Mouse (Mus musculus) gastrocnemius, adult 2 months (tissue): Measurements from ENCODE around the gene Galnt17. TPM values are rescaled to one million over a fixed set of nuclear protein-coding genes. Genes with fewer than 3 reads are reported as not detected.

Source experiments
- DNase-seq: peaks from one replicate; pipeline ENCODE4 v3.0.0; 2022
- H3K27ac ChIP-seq: fragments of 200-600 bp; 2 replicates; pipeline ENCODE4 v1.8.1; 2022; ENCODE audit warnings: mild to moderate bottlenecking
- H3K4me3 ChIP-seq: fragments of 200-600 bp; 2 replicates; pipeline ENCODE4 v1.8.1; 2022; ENCODE audit warnings: mild to moderate bottlenecking, moderate library complexity
- CTCF ChIP-seq: fragments of 200-600 bp; IDR thresholded peaks from 2 replicates; pipeline ENCODE4 v1.8.1; 2022; ENCODE audit warnings: antibody characterized with exemption, mild to moderate bottlenecking, moderate library complexity
- intact Hi-C: fragments of 180-260 bp; cut with DNase I; formaldehyde crosslinking; loops from one replicate; pipeline ENCODE4 v1.15.1; 2025
- total RNA-seq, 2 experiments: library from RNA; stranded (reverse); gene quantifications; 2 replicates each; pipeline ENCODE4 v1.2.3; 2021

Galnt17 gene
- total RNA-seq, 2 experiments from 2014 or later, result 4.3 to 4.5 TPM

DNA sequence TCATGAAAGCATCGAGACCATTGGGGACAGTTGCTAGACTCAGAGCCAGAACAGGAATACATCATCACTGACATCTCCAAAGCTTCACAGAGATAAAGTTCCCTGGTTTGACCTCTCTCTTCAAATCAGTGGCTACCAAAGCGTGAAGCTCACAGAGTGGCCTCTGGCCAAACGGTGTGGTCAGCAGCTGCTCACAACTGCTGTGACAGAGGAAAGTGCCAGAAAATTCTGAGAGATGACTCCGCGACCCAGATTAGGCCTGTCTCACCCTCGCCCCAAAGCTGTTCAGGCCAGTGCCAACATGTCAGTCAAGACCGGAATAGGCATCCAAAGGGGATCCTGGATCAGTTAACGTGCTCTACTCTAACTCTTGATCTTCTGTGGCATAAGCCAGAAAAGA is 74.5 kb downstream of the Galnt17 start:
- H3K4me3 ChIP-seq, result no peak overlapping the region
- intact Hi-C loops, result no loop called here
- peak; percentile 90 for DNase-seq

DNA sequence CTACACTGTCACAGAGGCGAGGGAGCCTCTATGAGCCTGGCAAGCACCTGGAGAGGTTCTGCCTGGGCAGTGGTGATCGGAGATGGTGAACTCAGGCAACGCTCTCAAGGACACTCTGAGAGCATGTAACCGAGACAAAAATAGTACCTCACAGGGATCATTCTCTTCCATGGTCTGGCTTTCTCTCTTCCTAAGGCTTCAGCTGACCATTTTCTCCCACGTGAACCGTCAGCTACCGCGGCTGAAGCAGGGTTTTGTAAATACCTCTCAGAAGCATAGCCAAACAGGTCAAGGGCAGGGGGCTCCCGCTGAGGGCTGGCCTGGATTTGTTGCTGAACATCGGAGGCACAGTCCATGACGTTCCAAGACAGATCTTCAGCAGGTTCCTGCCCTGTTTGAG is 77.2 kb downstream of the Galnt17 start:
- Histone ChIP-seq H3K27ac (peak overlapping the region; percentile 92), H3K4me3 (peak overlapping the region; percentile 32)
- intact Hi-C loops, result loop anchor here (2.0 kb wide), 1 partner anchor 34 kb away; no protein-coding TSS in a partner anchor
- peak; percentile 66 for DNase-seq
- TF ChIP-seq CTCF, result no peak

More for the DNA sequence above, 74.5 kb downstream of the Galnt17 start:
- peak overlapping the region; percentile 92 for H3K27ac ChIP-seq
- no peak for TF ChIP-seq CTCF

DNA sequence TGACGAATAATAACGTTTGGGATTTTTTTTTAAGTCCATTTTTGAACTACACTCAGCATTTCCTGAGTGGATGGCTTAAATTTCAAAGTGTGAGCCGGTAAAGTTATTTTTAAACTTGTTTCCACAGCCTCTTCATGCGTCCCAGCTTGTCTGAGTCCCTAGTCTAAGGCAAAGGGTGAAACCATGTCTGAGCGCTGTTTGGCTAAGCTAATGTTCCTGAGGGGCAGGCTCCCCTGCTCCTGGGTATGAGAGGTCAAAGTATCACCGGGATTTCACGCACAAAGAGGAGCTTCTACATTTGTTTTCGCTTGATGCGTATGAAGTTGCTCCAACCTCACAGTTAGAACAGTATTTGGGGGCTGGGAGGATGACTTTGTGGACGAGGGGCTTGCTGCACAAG is 78.6 kb downstream of the Galnt17 start:
- H3K4me3 ChIP-seq, result no peak overlapping the region
- peak; percentile 46 for DNase-seq
- TF ChIP-seq CTCF, result no peak
- peak overlapping the region; percentile 92 for H3K27ac ChIP-seq
- intact Hi-C loops, result loop anchor here (2.0 to 5.0 kb wide), 2 partner anchors 35 to 78 kb away; partner anchors contain the start of gene Galnt17

DNA sequence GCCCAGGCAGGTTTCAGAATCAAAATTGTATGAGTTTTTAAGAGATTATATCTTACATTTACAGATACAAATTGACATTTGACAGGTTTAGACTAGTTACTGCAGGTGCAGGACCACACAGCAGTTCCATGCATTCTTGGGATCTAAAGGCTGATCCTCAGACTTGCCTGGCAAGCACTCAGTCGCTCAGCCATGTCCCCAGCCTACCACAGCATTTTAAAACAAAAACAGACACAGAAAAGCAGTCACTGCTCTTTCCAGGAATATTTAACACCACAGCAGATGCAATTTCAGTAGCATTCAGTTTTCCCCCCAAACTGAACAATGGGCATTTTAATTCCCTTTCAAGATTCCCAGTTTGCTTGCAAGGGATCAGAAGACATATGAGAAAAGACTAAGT is 84.9 kb downstream of the Galnt17 start:
- TF ChIP-seq CTCF, result no peak
- H3K4me3 ChIP-seq, result no peak overlapping the region
- no peak for DNase-seq
- H3K27ac ChIP-seq, result 0 out of 2 replicates have a peak overlapping the region, but pooled peaks have one; percentile 12
- intact Hi-C loops, result no loop called here

DNA sequence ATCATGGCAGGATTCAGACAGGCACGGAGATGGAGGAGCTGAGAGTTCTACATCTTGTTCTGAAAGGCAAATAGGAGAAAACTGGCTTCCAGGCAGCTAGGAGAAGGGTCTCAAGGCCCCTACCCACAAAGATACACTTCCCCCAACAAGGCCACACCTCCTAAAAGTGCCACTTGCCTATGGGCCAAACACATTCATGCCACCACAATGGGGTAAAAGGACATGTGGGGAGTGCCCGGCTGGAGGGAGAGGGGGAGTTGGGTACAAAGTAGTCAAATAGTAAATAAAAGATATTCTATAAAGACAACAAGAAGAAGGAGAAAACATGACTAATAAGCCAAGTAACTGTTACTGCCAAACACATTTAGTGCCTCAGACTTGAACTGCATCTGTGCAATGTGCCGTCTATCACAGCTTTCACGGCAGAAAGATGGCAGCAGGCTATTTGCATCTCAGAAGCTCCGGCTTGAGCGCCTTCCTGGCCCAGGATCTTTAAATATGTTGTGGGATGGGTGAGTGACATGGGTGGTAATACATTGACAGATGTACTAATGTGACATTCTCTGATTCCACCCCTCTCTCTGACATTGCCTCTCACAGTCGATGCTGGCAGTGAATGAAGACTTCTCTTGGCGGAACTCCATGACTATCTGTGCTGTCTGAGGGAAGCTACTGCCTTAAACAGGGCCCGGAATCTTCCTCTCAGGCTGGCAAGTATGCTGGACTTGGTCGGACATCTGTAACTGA is 85.6 kb downstream of the Galnt17 start:
- 0 out of 2 replicates have a peak overlapping the region, but pooled peaks have one; percentile 12 for H3K27ac ChIP-seq
- intact Hi-C loops, result no loop called here
- peak; percentile 25 for DNase-seq
- TF ChIP-seq CTCF, result no peak
- H3K4me3 ChIP-seq, result no peak overlapping the region

DNA sequence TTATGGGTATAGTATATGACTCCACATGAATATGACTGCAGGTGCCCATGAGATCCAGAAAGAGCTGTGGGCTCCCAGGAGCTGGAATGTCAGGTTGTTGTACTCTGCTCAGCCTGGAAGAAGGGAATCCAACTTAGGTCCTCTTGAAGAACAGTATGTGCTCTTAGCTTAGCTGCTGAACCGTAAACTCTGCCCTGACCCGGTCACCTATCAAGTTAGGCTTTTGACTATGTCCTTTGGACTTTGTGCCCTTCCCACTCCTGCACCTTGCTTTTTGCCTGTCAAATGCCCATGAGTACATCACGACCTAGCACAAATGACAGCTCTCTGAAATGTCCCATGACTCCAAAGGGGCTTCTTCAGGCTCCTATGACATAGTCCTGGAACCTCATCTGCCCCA is 90.1 kb downstream of the Galnt17 start:
- TF ChIP-seq CTCF, result no peak
- Histone ChIP-seq H3K27ac (no peak overlapping the region), H3K4me3 (no peak overlapping the region)
- no peak for DNase-seq
- intact Hi-C loops, result no loop called here

DNA sequence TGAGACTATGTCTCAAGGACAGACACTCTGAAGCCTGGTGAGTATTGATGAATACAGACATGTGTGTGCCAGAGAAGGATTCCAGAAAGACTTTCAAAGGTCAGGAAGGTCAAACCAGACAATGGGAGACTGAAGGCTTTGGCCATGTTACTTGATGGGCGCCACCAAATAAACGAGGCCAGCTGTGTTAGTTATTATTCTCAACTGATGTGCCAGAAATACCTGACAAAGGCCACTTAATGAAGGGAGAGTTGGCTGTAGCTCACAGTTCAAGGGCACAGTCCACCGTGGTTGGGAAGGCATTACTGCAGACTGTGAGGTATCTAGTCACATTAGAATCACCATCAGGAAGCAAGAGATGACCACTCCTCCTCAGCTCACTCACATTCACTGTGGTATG is 96.7 kb downstream of the Galnt17 start:
- DNase-seq, result no peak
- intact Hi-C loops, result no loop called here
- Histone ChIP-seq H3K4me3 (no peak overlapping the region), H3K27ac (no peak overlapping the region)
- TF ChIP-seq CTCF, result no peak

DNA sequence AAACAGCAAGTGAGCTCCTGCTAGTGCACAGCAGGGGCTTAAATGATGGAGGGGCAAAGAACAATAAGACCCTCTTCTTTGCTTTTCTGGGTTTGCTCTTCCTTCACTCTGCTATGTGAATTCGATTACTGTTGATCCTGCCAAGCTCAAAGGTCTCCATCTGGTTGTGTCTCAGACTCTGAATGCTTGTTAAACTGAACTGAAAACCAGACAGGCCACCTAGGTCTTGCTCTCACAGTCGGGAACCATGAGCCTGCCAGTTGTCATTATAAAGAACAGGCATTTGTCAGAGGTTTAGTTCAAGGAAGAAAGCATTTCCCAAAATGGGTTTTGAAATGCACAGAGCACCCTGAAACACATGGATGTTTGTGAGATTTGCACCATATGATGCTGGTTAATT is 107.2 kb downstream of the Galnt17 start:
- TF ChIP-seq CTCF, result no peak
- H3K4me3 ChIP-seq, result no peak overlapping the region
- intact Hi-C loops, result no loop called here
- no peak for DNase-seq
- H3K27ac ChIP-seq, result no peak overlapping the region

DNA sequence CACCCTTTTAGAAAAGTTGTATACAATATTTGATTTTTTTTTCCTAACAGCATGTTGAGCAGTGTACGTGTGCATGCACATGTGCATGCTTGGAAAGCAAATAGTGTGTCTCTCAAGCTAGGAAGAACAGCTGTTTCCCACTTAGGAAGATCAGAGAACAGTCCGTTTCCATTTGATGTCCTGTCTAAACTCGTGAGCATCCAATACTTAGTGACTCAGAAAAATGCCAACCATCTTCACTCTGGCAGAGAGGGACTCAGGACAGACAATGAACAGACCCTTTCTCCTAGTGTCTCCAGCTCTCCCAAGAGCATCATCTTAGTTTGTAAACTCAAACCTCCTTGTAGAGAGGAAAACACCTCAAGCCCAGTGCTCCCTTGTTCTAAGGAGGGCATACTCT is 116.0 kb downstream of the Galnt17 start:
- no peak for TF ChIP-seq CTCF
- Histone ChIP-seq H3K27ac (no peak overlapping the region), H3K4me3 (no peak overlapping the region)
- intact Hi-C loops, result no loop called here
- no peak for DNase-seq

DNA sequence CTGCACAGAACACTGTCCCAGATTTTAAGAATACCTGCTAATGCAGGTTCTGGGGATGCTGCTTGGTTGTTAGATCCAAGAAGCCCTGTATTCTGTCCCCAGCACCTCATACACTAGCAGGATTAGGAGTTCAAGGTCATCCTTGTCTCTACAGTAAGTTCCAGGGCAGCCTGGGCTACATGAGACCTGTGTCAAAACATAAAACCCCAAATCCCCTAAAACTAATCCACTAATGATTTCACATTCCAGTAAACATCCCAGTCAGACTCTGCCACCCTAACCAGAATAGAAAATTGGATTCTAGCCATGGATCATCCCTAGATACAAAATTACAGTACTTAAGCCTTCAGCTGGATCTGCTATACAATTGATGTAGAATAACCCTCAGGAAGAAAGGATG is 123.7 kb downstream of the Galnt17 start:
- no peak for DNase-seq
- no peak for TF ChIP-seq CTCF
- intact Hi-C loops, result no loop called here
- Histone ChIP-seq H3K27ac (no peak overlapping the region), H3K4me3 (no peak overlapping the region)

DNA sequence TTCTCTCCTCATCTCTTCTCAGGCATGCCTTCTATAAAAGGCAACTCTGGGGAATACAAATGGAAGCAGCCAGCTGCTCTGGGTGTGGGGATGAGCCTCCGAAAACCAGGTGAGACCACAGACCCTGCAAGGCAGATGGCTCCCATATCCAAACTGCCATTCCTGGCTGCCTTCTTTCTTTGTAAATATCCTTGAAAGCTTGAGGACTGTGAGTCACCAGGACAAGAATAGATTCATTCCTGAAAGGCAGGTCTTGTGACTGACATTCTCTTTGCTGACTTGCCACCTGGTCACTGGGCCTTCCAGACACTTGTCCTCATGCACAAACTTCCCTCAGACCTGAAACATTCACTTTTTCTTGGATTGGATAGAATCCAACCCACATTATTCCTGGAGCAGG is 127.1 kb downstream of the Galnt17 start:
- intact Hi-C loops, result no loop called here
- Histone ChIP-seq H3K4me3 (no peak overlapping the region), H3K27ac (no peak overlapping the region)
- no peak for DNase-seq
- TF ChIP-seq CTCF, result no peak

DNA sequence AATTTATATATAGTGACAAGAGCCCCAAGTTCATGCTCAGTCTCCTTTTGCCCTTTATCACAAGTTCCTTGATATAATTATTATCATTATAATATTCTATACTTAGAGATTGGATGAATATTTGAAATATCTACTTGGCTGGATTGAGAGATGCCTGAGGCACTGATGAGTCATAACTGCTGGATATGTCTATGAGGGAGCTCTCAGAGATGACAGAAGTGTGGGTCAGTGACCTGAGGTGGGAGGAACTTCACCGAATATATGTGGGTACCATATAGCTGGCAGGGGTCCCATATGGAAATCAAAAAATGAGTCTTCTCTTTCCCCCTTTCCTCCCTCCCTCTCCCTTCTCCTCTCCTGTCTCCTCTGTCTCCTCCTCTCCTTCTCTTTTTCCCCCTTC is 127.5 kb downstream of the Galnt17 start:
- intact Hi-C loops, result no loop called here
- Histone ChIP-seq H3K4me3 (no peak overlapping the region), H3K27ac (no peak overlapping the region)
- no peak for TF ChIP-seq CTCF
- no peak for DNase-seq

DNA sequence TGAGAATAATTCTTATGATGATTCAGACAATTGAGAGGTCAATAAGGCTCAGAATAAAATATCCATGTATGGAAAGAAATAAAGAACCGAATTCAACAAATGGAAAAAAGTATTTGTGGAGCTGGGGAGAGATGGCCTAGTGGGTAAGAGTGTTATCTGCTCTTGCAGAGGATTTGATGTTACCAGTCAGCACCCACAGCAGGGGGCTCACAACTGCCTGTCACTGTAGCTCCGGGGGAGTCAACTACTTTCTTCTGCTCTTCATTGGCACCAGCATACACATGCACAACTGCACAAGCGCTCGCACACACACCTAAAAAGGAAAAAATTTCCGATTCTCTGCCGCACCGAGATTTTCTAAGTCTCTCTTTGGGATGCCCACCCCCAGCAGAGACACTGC is 130.4 kb downstream of the Galnt17 start:
- DNase-seq, result no peak
- no peak overlapping the region for H3K4me3 ChIP-seq
- no peak overlapping the region for H3K27ac ChIP-seq
- no peak for TF ChIP-seq CTCF
- intact Hi-C loops, result no loop called here

DNA sequence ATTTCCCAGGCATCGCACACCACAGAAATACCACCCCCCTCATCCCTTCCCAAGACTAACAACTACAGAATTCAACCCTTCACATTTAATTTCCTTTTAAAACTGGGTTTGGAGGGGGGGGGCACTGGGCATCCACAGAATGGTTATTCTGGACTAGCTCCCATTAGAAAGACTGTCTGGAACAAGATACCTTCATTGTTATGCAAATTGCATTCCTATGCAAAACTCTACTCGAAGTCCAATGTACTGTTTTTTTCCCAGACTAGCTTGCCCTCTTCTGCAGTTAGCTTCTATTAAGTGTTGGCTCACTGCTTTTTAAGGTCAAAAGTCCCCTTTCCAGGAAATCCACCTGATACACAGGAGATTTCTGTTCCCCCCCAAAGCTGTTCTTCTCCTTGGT is 131.1 kb downstream of the Galnt17 start:
- H3K27ac ChIP-seq, result no peak overlapping the region
- no peak overlapping the region for H3K4me3 ChIP-seq
- DNase-seq, result no peak
- no peak for TF ChIP-seq CTCF
- intact Hi-C loops, result no loop called here
